Mouse (Mus musculus) gastrocnemius, postnatal 4 days (tissue): ENCODE data around the gene Adra2a. TPM values are rescaled to one million over a fixed set of nuclear protein-coding genes. Genes with fewer than 3 reads are reported as not detected.

Experiments used
- DNase-seq, 2 experiments: peaks; one replicate each; pipeline ENCODE4 v3.0.0; 2021 to 2022; ENCODE audit warnings: low spot score in 2 of 2, mixed read lengths in 2 of 2
- total RNA-seq, 2 experiments: library from RNA; stranded (reverse); gene quantifications; 2 replicates each; pipeline ENCODE4 v1.2.3; 2021

Gene Adra2a
- total RNA-seq, 2 experiments from 2014 or later, result 1.6 to 2.0 TPM

DNA sequence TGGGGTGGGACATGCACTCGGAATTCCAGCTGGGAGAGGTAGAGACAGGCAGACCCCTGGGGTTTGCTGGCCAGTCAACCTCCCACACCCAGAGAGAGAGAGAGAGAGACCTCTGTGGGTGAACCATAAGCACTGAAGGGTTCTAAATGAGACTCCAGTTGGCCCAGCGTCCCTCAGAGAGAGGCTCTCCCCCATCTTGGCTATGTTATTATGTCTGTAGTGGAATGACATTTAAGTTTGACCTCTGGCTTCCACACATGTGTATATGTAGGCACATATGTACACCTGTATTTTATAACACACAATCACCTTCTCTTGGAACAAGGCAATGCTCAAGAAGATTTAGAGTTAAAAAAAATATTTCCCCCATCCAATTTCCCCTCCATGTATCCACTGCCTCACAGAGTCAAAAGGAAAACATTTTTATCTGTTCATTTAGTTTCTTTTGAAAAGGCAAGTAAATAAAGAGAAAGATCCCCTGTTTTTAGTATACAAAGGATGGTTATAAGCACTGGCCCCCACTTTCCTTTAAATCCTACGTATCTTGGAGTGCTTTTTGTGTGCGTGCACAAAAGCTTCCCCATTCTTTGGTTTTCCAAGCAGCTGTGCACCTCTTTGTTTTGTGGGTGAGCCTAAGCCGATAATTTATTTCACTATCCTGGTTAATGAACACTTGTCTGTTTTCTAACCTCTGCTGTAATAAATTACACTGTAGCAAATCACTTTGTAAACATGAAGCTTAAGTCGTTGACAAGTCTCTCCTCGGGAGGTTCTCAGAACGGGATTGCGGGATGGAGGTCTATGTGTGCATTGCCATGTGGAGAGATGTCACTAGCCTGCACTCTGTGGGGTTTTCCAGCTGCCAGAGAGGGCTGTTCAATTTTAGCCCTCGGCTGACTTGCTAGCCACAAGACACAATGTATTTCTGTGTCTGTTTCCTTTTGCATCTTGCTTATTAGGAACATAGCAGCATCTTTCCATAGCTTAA, 32.7 kb downstream of the Adra2a start:
- no peak for DNase-seq

DNA sequence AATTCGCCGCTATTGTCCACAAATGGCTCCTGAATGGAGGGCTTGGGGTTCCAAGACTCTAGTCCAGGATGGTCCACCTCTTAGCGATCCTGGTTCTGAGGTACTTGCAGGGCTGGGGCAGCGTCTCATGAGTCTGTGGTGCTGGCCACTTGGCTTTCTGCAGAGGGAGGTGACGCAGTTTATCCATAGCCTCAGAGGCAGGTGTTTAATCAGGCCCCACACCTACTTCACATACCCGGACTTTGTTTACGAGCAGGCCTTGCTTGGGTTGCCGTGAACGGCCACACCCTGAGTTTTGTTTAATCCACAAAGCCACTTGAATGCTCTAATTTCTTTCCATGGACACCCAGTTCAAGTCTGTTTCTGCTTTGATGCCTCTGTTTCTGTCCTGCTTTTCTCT, 37.4 kb downstream of the Adra2a start:
- DNase-seq, result no peak

DNA sequence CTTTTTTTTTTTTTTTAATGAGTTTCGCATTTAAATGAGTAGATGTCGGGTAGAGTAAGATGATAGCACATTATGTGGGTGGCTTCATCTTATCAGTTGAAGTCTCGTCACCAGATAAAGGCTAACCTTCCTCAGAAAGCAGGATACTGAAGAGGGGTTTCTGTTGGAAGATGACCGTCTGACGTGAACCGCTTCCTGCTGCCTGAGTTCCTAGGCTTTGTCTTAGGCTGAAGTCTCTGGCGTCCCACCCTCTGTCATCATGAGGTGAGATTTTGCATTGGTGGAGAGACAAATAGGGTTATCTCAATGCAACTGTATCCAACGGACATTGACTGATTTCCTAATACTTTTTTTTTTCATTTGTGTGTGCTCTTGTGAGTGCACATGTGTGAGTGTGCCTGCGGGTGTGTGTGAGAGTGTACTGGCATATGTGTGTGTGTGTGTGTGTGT, 37.8 kb downstream of the Adra2a start:
- no peak for DNase-seq

DNA sequence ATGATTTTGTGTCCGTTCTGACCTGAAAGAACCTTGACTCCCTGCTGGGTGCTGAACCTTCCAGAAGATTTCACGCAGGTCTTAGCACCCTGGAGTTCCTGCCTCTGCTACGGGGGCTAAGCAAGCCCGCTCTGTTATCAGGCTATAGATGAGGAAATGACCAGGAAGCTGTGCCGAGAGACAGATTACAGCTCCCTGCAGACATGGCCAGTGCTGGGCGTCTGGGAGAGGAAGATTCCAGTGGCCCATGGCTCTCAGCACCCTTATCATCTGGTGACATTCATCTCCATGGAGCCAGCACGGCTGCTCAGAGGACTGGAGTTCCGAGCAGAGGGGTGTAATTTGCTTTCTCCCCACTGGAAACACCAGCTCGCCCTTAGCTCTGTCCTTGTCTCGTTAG, 43.4 kb downstream of the Adra2a start:
- DNase-seq, result no peak

DNA sequence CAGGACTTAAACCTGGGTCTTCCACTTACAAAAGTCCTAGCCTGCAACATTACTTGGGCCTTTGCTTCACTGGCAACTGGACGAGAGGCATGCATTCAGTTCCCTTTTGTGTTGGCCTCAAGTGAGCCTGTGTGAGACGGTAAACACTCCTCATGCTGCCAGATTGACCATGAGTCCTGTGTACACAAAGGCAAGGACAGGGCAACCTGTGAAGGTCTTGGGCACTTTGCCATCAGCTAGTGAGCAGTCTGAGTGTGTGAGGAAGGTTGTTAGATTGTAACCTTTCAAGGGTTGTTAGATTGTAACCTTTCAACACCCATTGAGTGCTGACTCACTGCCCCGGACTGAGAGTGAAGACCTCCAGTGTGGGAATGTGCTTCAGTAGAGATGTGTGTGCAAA, 49.6 kb downstream of the Adra2a start:
- DNase-seq, result no peak

DNA sequence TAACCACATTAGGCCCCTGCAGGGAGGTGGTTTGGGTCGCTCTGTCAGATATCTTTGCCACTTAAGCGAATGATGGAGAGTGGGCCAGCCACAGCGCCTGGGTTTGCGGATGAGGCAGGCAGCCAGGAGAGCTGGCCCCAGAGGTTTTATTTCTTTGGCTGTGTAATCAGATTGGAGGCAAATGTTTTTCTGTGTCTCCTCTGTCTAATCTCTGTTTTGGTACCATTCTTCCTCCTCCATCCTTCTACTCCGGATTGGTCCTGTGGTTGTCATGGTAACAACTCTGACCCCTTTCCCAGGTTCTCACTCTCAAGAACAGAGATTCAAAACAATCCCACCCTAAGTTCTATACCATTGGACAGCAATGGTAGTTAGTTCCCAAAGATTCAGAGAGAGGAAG, 51.8 kb downstream of the Adra2a start:
- no peak for DNase-seq

DNA sequence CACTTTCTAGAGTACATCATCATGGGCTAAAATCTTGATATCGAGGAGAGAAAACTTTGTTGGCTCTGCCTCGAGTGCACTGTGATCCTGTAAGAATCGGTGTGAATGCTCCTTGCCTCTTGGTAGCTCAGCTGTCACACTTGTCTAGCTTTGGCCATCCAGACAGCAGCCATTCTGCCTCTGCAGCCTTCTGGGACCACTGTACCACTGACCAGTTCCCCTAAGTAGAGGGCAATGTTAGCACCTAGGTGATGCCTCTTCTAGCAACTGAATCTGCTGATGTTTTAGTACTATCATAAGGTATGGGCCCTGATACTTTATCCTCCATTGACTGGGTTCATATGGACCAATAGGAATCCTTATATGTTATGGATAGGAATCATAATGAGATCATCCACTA, 54.4 kb downstream of the Adra2a start:
- no peak for DNase-seq

Other genes starting within 250 kb of the Adra2a start
- gene Pdcd4, start 151.9 kb upstream of the Adra2a start, total RNA-seq, result 10 to 100 TPM; 47.6 to 48.9 TPM
- gene Shoc2, start 99.8 kb upstream of the Adra2a start, total RNA-seq, result 10 to 100 TPM; 35.3 to 40.7 TPM
- gene Bbip1, start 99.5 kb upstream of the Adra2a start, total RNA-seq, result 10 to 100 TPM; 36.3 to 45.0 TPM